Mouse (Mus musculus) limb, embryonic 11.5 days (tissue): ENCODE measurements around the gene Prr5l. TPM values are rescaled to one million over a fixed set of nuclear protein-coding genes. Genes with fewer than 3 reads are reported as not detected.

ENCODE experiments used
- ATAC-seq: fragments of 200-750 bp; cut with Nextera tagmentation; 2 replicates; pipeline ENCODE4 v1.8.0; 2017; ENCODE audit warnings: low read depth; ENCODE audit not compliant: insufficient number of reproducible peaks, low FRiP score, low TSS enrichment
- DNase-seq: peaks from one replicate; pipeline ENCODE4 v3.0.0-alpha.2; 2015; ENCODE audit warnings: low spot score
- H3K27ac ChIP-seq: fragments of 300-500 bp; sonication (generic); replicated peaks from 2 replicates; pipeline ENCODE4 v1.5.1; 2014; ENCODE audit warnings: low read depth, mild to moderate bottlenecking, low read length
- H3K27me3 ChIP-seq: fragments of 300-500 bp; sonication (generic); 2 replicates; pipeline ENCODE4 v1.6.1; 2014; ENCODE audit warnings: mild to moderate bottlenecking, low read length, mixed read lengths; ENCODE audit not compliant: control insufficient read depth, insufficient read depth
- H3K36me3 ChIP-seq: fragments of 300-500 bp; sonication (generic); 2 replicates; pipeline ENCODE4 v1.6.1; 2014; ENCODE audit warnings: mild to moderate bottlenecking, low read length, moderate library complexity, mixed read lengths; ENCODE audit not compliant: control insufficient read depth, insufficient read depth
- H3K4me1 ChIP-seq: fragments of 300-500 bp; sonication (generic); 2 replicates; pipeline ENCODE4 v1.6.1; 2014; ENCODE audit warnings: low read length, mixed read lengths; ENCODE audit not compliant: control insufficient read depth, insufficient read depth
- H3K4me2 ChIP-seq: fragments of 300-500 bp; sonication (generic); 2 replicates; pipeline ENCODE4 v1.6.1; 2014; ENCODE audit warnings: low read depth, mild to moderate bottlenecking, moderate library complexity; ENCODE audit not compliant: severe bottlenecking
- H3K4me3 ChIP-seq: fragments of 300-500 bp; sonication (generic); 2 replicates; pipeline ENCODE4 v1.5.1; 2014; ENCODE audit warnings: low read depth, low read length
- H3K9ac ChIP-seq: fragments of 300-500 bp; sonication (generic); 2 replicates; pipeline ENCODE4 v1.6.1; 2014; ENCODE audit warnings: mild to moderate bottlenecking, low read length
- H3K9me3 ChIP-seq: fragments of 300-500 bp; sonication (generic); 2 replicates; pipeline ENCODE4 v1.6.1; 2016; ENCODE audit warnings: low read length; ENCODE audit not compliant: control insufficient read depth
- WGBS: fragments of 180-500 bp; shearing (Covaris S2); extraction: QIAGEN DNeasy Blood & Tissue Kit; methylation state at CpG from one replicate; pipeline ENCODE4 v1.1.7; 2014; 5-methylcytosine and 5-hydroxymethylcytosine counted together
- polyA plus RNA-seq: library from polyadenylated mRNA; unstranded; fragments of >200 nt; fragmentation: Nextera tagmentation; extraction: Ambion mirVana; gene quantifications from 2 replicates; pipeline ENCODE4 v1.2.1, GENCODE M21; 2014

Gene Prr5l
- polyA plus RNA-seq, 1 experiment from 2014 or later = 18.6 TPM

DNA sequence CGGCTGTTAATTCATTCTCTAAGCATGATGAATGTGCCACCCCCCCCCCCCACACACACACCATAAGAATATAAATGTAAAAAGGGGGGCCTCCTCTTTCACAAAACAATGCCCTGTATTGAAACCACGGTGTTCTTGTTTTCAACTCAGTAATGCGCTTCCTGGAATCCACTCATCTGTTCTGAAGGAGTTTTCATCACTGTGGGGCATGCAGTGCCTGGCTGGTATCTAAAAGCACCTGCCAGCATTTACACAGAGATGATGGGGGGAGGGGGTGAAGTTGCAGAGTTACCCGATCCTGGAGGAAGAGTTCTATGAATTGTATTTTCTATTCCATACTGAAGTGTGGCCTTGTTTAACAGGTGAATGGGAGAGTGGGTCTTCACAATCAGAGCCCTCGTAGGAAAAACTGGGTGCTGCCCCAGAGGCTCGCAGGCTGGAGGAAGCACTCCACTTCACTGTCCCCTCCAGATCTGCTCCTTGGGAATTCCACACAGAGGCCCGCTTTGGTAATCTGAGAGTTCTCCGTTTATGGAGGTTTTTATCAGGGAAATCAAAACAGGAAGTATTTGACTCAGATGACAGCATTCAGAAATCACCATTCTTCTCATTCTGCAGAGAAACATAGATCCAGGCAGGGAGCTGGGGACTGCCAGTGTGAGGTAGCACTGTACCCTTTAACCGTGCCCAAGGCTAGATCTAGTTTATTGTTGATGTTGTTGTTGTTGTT, 52.5 kb downstream of the Prr5l start:
- DNase-seq = no peak
- Histone ChIP-seq H3K4me2 (no peak overlapping the region), H3K9me3 (no peaks in the 10 kb centered on the region), H3K9ac (no peak overlapping the region), H3K27ac (no peak overlapping the region), H3K4me3 (no peak overlapping the region), H3K4me1 (no peaks in the 10 kb centered on the region), H3K36me3 (no peaks in the 10 kb centered on the region), H3K27me3 (no peaks in the 10 kb centered on the region)
- ATAC-seq = no peak
- WGBS = 71% methylated on average over 9 of the region's 9 CpGs

GRCm38 (mm10) chr2:101829013-101829412, 53.8 kb downstream of the Prr5l start:
- H3K9me3 ChIP-seq = no peaks in the 10 kb centered on the region
- DNase-seq (no peak), ATAC-seq (no peak)
- H3K4me1 ChIP-seq = no peaks in the 10 kb centered on the region
- no peaks in the 10 kb centered on the region for H3K27me3 ChIP-seq
- no peak overlapping the region for H3K9ac ChIP-seq
- no peaks in the 10 kb centered on the region for H3K36me3 ChIP-seq
- no peak overlapping the region for H3K4me3 ChIP-seq
- WGBS = 75% methylated on average over 4 of the region's 4 CpGs
- H3K4me2 ChIP-seq = no peak overlapping the region
- H3K27ac ChIP-seq = no peak overlapping the region

- DNase-seq (no peak), ATAC-seq (no peak)
- no peak overlapping the region for H3K27ac ChIP-seq
- H3K4me1 ChIP-seq = no peaks in the 10 kb centered on the region
- WGBS = 83% methylated on average over 5 of the region's 5 CpGs
- no peaks in the 10 kb centered on the region for H3K9me3 ChIP-seq
- no peaks in the 10 kb centered on the region for H3K36me3 ChIP-seq
- no peak overlapping the region for H3K9ac ChIP-seq
- no peak overlapping the region for H3K4me2 ChIP-seq
- H3K4me3 ChIP-seq = no peak overlapping the region
- H3K27me3 ChIP-seq = no peaks in the 10 kb centered on the region
Measured at GRCm38 (mm10) chr2:101828057-101828643, 54.7 kb downstream of the Prr5l start.

GRCm38 (mm10) chr2:101827626-101828025, 55.2 kb downstream of the Prr5l start:
- WGBS = 43% methylated on average over 5 of the region's 5 CpGs

DNA sequence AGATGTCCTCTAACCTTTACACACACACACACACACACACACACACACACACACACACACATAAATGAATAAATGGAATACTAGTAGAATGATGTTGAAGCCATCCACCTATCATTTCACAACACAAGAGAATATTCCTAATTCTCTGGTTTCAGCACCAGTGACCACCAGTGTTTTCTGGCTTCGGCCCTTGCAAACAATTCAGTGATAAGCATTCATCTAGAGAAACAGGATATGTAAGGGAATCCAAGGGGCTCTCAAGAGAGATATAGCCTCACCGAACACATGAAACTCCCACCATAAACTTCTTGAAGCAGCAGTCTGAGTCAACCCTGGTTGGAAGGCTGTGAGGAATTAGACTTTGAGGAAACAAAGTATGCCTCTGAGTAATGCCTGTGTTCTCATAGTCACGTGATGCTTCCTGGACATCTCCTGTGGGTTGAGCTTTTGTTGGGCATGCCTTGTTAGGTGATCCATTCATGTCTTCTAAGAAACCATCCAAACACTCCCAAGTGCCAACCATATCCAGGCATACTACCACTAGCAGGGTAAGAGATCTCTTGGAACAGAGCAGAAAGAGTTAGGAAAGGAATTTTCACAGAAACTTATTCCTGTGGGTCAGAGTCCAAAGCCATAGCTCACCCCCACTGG, 55.8 kb downstream of the Prr5l start:
- Histone ChIP-seq H3K4me2 (no peak overlapping the region), H3K36me3 (no peaks in the 10 kb centered on the region), H3K4me1 (no peaks in the 10 kb centered on the region), H3K9ac (no peak overlapping the region), H3K27me3 (no peaks in the 10 kb centered on the region), H3K27ac (no peak overlapping the region), H3K4me3 (no peak overlapping the region), H3K9me3 (no peaks in the 10 kb centered on the region)
- 84% methylated on average over 3 of the region's 3 CpGs for WGBS
- ATAC-seq (no peak), DNase-seq (no peak)

More at GRCm38 (mm10) chr2:101827626-101828025, 55.2 kb downstream of the Prr5l start:
- Histone ChIP-seq H3K9me3 (no peaks in the 10 kb centered on the region), H3K27me3 (no peaks in the 10 kb centered on the region), H3K9ac (no peak overlapping the region), H3K27ac (no peak overlapping the region), H3K36me3 (no peaks in the 10 kb centered on the region), H3K4me3 (no peak overlapping the region), H3K4me2 (no peak overlapping the region), H3K4me1 (no peaks in the 10 kb centered on the region)
- ATAC-seq = no peak
- DNase-seq = no peak

DNA sequence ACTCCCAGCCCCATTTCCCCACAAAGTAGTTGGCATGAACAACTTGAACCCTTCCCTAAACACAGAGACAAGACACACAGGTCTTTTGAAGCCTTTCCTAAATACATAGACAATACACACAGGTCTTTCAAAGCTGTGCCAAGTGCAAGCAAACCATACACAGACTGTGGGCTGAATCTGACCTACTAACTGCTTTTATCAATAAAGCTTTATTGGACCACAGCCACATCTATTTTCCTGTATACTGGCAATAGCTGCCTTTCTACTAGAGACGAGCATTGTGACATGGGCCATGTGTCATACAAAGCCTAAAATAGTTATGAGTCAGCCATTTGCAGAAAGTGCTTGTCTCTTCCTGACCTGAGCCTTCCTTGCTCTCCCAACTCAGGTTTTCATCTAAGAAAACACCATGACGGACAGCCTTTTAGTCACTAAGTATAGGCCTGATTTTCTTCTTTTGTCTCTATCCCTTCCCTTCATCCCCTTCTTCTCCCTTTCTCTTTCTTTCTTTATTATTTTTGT, 56.6 kb downstream of the Prr5l start:
- Histone ChIP-seq H3K4me2 (no peak overlapping the region), H3K4me3 (no peak overlapping the region), H3K9me3 (no peaks in the 10 kb centered on the region), H3K27me3 (no peaks in the 10 kb centered on the region), H3K9ac (no peak overlapping the region), H3K4me1 (no peaks in the 10 kb centered on the region), H3K36me3 (no peaks in the 10 kb centered on the region), H3K27ac (no peak overlapping the region)
- 89% methylated on average over 2 of the region's 2 CpGs for WGBS
- no peak for ATAC-seq
- DNase-seq = no peak

DNA sequence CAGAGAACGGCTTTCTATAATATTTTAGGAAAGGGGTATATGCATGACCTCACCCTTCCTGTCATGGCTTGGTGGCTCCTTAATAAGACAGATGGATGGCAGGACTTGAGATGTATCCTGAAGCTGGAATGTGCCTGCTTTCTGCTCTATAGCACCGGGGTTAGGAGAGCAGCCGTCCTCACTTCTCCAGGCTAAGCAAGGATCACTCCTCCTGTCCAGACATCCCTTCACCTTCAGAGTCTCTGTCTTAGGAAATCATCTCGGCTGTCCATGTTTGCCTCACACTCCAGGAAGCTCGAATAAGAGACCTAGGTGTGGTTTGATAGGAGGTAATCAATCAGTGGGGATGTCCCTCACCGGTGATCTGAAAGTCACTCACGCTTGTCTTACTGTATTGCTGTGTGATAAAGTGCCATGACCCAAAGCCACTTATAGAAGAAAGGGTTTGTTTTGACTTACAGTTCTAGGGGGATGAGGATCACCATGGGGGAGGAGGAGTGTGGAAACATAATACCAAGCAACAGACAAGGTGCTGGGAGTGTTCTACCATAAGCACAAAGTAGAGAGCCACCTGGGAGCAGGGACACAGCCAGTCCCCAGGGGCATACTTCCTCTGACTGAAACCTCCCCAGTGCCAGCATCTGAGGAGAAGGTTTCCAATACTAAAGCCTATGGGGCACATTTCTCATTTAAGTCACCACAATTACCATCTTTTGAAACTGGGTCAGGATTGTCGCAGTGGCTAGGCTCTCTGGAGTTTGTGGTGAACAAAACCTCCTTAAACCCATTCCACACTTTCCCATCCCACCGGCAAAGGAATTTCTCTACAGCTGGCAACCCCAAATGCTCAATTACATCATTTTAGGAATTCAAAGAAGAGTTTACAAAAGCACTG, 57.4 kb downstream of the Prr5l start:
- Histone ChIP-seq H3K27me3 (no peaks in the 10 kb centered on the region), H3K36me3 (no peaks in the 10 kb centered on the region), H3K4me2 (no peak overlapping the region), H3K4me3 (no peak overlapping the region), H3K9ac (no peak overlapping the region), H3K27ac (no peak overlapping the region), H3K9me3 (no peaks in the 10 kb centered on the region), H3K4me1 (no peaks in the 10 kb centered on the region)
- ATAC-seq = no peak
- WGBS = 86% methylated on average over 9 of the region's 9 CpGs
- DNase-seq = no peak

DNA sequence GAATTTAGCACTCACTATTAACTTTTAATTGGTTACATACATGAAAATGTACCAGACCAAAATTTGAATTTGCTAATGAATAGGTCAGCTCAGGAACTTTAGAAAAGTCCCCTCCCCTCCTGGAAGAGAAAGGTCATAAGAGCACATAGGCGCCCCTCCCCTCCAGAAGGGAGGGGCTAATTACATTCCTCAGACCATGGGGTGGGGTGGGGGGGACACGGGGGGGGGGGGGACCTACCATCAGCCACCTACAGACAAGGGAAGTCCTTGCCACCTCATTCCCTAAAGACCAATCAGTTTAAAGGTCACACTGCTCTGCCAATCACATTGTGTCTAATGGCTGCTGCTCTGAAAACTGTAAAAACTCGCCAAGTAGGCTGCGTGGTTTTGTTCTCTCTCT, 59.0 kb downstream of the Prr5l start:
- Histone ChIP-seq H3K36me3 (no peaks in the 10 kb centered on the region), H3K4me2 (no peak overlapping the region), H3K9me3 (no peaks in the 10 kb centered on the region), H3K9ac (no peak overlapping the region), H3K4me1 (no peaks in the 10 kb centered on the region), H3K27ac (no peak overlapping the region), H3K27me3 (no peaks in the 10 kb centered on the region), H3K4me3 (no peak overlapping the region)
- ATAC-seq (no peak), DNase-seq (no peak)
- 45% methylated on average over 2 of the region's 4 CpGs for WGBS
